Mouse (Mus musculus): ENCODE results near the gene Adh1.

The Adh1 gene

GRCm38 (mm10) chr3:138241371-138241770 lies 19.4 kb upstream of the Adh1 start:
- CTCF ChIA-PET, result no interaction called here

GRCm38 (mm10) chr3:138242021-138242726 lies 18.6 kb upstream of the Adh1 start:
- CTCF ChIA-PET, result no interaction called here

GRCm38 (mm10) chr3:138242933-138243332 lies 17.9 kb upstream of the Adh1 start:
- CTCF ChIA-PET, result no interaction called here

- CTCF ChIA-PET, result no interaction called here
Measured at GRCm38 (mm10) chr3:138244338-138244874, 16.4 kb upstream of the Adh1 start.

GRCm38 (mm10) chr3:138246511-138247020 lies 14.2 kb upstream of the Adh1 start:
- CTCF ChIA-PET, result no interaction called here

GRCm38 (mm10) chr3:138247241-138247640 lies 13.6 kb upstream of the Adh1 start:
- CTCF ChIA-PET, result no interaction called here

GRCm38 (mm10) chr3:138248011-138248410 lies 12.8 kb upstream of the Adh1 start:
- CTCF ChIA-PET, result no interaction called here

GRCm38 (mm10) chr3:138248746-138249145 lies 12.0 kb upstream of the Adh1 start:
- CTCF ChIA-PET, result no interaction called here

- CTCF ChIA-PET, result no interaction called here
Measured at GRCm38 (mm10) chr3:138251156-138251555, 9.6 kb upstream of the Adh1 start.

GRCm38 (mm10) chr3:138254205-138254604 lies 6.6 kb upstream of the Adh1 start:
- CTCF ChIA-PET, result no interaction called here

GRCm38 (mm10) chr3:138255366-138255765 lies 5.4 kb upstream of the Adh1 start:
- CTCF ChIA-PET, result no interaction called here

- CTCF ChIA-PET, result no interaction called here
Measured at GRCm38 (mm10) chr3:138255780-138256550, 4.8 kb upstream of the Adh1 start.

- CTCF ChIA-PET, result interaction anchor here (0.7 kb wide), 1 partner anchor 52 kb away, joined by 3 read pairs; no protein-coding TSS in a partner anchor
Measured at GRCm38 (mm10) chr3:138262568-138262967, 1.8 kb downstream of the Adh1 start.

GRCm38 (mm10) chr3:138263154-138263930 lies 2.6 kb downstream of the Adh1 start:
- CTCF ChIA-PET, result no interaction called here

GRCm38 (mm10) chr3:138264648-138265047 lies 3.9 kb downstream of the Adh1 start:
- CTCF ChIA-PET, result no interaction called here

- CTCF ChIA-PET, result no interaction called here
Measured at GRCm38 (mm10) chr3:138270507-138270906, 9.7 kb downstream of the Adh1 start.

- CTCF ChIA-PET, result no interaction called here
Measured at GRCm38 (mm10) chr3:138271297-138271696, 10.5 kb downstream of the Adh1 start.

GRCm38 (mm10) chr3:138273080-138273479 lies 12.3 kb downstream of the Adh1 start:
- CTCF ChIA-PET, result no interaction called here

- CTCF ChIA-PET, result no interaction called here
Measured at GRCm38 (mm10) chr3:138275100-138275499, 14.3 kb downstream of the Adh1 start.

GRCm38 (mm10) chr3:138282556-138282955 lies 21.8 kb downstream of the Adh1 start:
- CTCF ChIA-PET, result no interaction called here

- CTCF ChIA-PET, result no interaction called here
Measured at GRCm38 (mm10) chr3:138283831-138284230, 23.0 kb downstream of the Adh1 start.

- CTCF ChIA-PET, result no interaction called here
Measured at GRCm38 (mm10) chr3:138285986-138286385, 25.2 kb downstream of the Adh1 start.

Measured in spleen, embryonic (tissue).